Mouse (Mus musculus) layer of hippocampus, adult 11-12 months (tissue): Measurements from ENCODE around the gene Brca2.
"Not testable (repeated sequence)": the region's sequence is repeated elsewhere in the genome, so short reads cannot be mapped to it uniquely, and the experiment has no call there.

ENCODE experiments used
- DNase-seq: peaks from one replicate; pipeline ENCODE4 v3.0.0; 2022; ENCODE audit warnings: low spot score

Brca2 gene

GRCm38 (mm10) chr5:150521937-150522866 is at the start of gene Brca2:
TSS of gene Brca2 (plus strand) at chr5:150522630.
- DNase-seq, result peak; percentile 90

GRCm38 (mm10) chr5:150477364-150477763 is 45.1 kb upstream of the Brca2 start:
- DNase-seq, result no peak

- no peak for DNase-seq
Observed at GRCm38 (mm10) chr5:150478612-150479011, 43.8 kb upstream of the Brca2 start.

GRCm38 (mm10) chr5:150485198-150485597 is 37.2 kb upstream of the Brca2 start:
- DNase-seq, result no peak

GRCm38 (mm10) chr5:150490285-150490684 is 32.1 kb upstream of the Brca2 start:
- DNase-seq, result no peak

- DNase-seq, result no peak
Observed at GRCm38 (mm10) chr5:150490821-150491220, 31.6 kb upstream of the Brca2 start.

GRCm38 (mm10) chr5:150491573-150492173 is 30.8 kb upstream of the Brca2 start:
- not testable (repeated sequence) for DNase-seq

GRCm38 (mm10) chr5:150495792-150496191 is 26.6 kb upstream of the Brca2 start:
- DNase-seq, result peak; percentile 21

- no peak for DNase-seq
Observed at GRCm38 (mm10) chr5:150510451-150511225, 11.8 kb upstream of the Brca2 start.

GRCm38 (mm10) chr5:150513264-150513663 is 9.2 kb upstream of the Brca2 start:
- DNase-seq, result no peak

GRCm38 (mm10) chr5:150514027-150514426 is 8.4 kb upstream of the Brca2 start:
- no peak for DNase-seq

GRCm38 (mm10) chr5:150518064-150518463 is 4.4 kb upstream of the Brca2 start, which contains the start of gene Zar1l:
TSS of gene Zar1l (minus strand) at chr5:150518164.
- DNase-seq, result no peak

GRCm38 (mm10) chr5:150519551-150519950 is 2.9 kb upstream of the Brca2 start:
- DNase-seq, result no peak

- DNase-seq, result no peak
Observed at GRCm38 (mm10) chr5:150522867-150523234, 421 bp downstream of the Brca2 start.

- DNase-seq, result no peak
Observed at GRCm38 (mm10) chr5:150525239-150525638, 2.8 kb downstream of the Brca2 start.

GRCm38 (mm10) chr5:150541302-150541701 is 18.9 kb downstream of the Brca2 start:
- DNase-seq, result no peak

GRCm38 (mm10) chr5:150543184-150543583 is 20.8 kb downstream of the Brca2 start:
- DNase-seq, result no peak

GRCm38 (mm10) chr5:150551637-150552036 is 29.2 kb downstream of the Brca2 start:
- DNase-seq, result peak; percentile 10

GRCm38 (mm10) chr5:150559519-150560103 is 37.2 kb downstream of the Brca2 start:
- no peak for DNase-seq

GRCm38 (mm10) chr5:150560851-150561250 is 38.4 kb downstream of the Brca2 start:
- DNase-seq, result no peak

GRCm38 (mm10) chr5:150561376-150561775 is 38.9 kb downstream of the Brca2 start:
- DNase-seq, result no peak

GRCm38 (mm10) chr5:150561783-150562182 is 39.4 kb downstream of the Brca2 start:
- DNase-seq, result no peak
